Mouse (Mus musculus): Measurements from ENCODE around the gene Rogdi. TPM values are rescaled to one million over a fixed set of nuclear protein-coding genes. Genes with fewer than 3 reads are reported as not detected.

Rogdi gene
- 60.1 and 61.8 TPM in 2 replicates for polyA plus RNA-seq (2016; fragmentation: Nextera tagmentation; extraction: Ambion mirVana)

GRCm38 (mm10) chr16:5013054-5013838, at the start of gene Rogdi:
Gene Rogdi, minus strand, starts transcription at chr16:5013553.
- WGBS = under 1% methylated on average over 60 of the region's 63 CpGs

DNA sequence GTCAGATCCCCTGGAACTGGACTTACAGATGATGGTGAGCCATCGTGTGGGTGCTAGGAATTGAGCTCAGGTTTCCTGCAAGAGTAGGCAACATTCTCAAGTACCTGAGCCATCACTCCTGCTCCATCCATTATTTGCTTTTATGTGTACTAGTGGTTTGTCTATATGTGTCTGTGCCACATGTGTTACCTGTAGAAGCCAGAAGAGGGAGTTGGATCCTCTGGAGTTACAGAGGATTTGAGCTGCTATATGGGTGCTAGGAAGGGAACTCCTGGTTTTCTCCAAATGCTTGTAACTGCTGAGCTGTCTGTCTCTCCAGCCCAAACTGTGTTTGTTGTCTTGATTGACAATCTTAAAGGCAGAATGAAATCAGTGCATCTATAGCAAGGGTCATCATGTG, 44.8 kb upstream of the Rogdi start:
- DNase-seq (ENCODE audit: extremely low spot score, low spot score) = no peak
- Histone ChIP-seq H3K9me3 (no peaks in the 10 kb centered on the region), H3K36me3 (replicated peaks) (peaks cover 86% of the 10 kb centered on the region), H3K4me1 (no peaks in the 10 kb centered on the region), H3K4me3 (no peak overlapping the region), H3K27me3 (ENCODE audit: poor library complexity, severe bottlenecking) (no peaks in the 10 kb centered on the region), H3K27ac (no peak overlapping the region)
- WGBS = 87% methylated on average over 1 of the region's 1 CpGs

More at GRCm38 (mm10) chr16:5013054-5013838, at the start of gene Rogdi:
- Histone ChIP-seq H3K27ac (peak within 1 kb of the TSS; percentile 86), H3K4me3 (peak within 1 kb of the TSS; percentile 73), H3K4me1 (peaks cover 19% of the 10 kb centered on the region), H3K27me3 (ENCODE audit: poor library complexity, severe bottlenecking) (no peaks in the 10 kb centered on the region), H3K36me3 (replicated peaks) (peaks cover 55% of the 10 kb centered on the region), H3K9me3 (no peaks in the 10 kb centered on the region)
- peak; percentile 98 for DNase-seq (ENCODE audit: extremely low spot score, low spot score)

GRCm38 (mm10) chr16:5050251-5051110, 37.1 kb upstream of the Rogdi start:
- WGBS = under 1% methylated on average over 78 of the region's 78 CpGs
- H3K9me3 ChIP-seq = no peaks in the 10 kb centered on the region
- H3K4me3 ChIP-seq = peak overlapping the region; percentile 76
- peaks cover 52% of the 10 kb centered on the region for H3K36me3 ChIP-seq (replicated peaks)
- peak; percentile 71 for DNase-seq (ENCODE audit: extremely low spot score, low spot score)
- peak overlapping the region; percentile 91 for H3K27ac ChIP-seq
- H3K4me1 ChIP-seq = peaks cover 34% of the 10 kb centered on the region
- no peaks in the 10 kb centered on the region for H3K27me3 ChIP-seq (ENCODE audit: poor library complexity, severe bottlenecking)

GRCm38 (mm10) chr16:5049774-5050234, 36.5 kb upstream of the Rogdi start, which contains the start of the genes Glyr1 and Ubn1:
Gene Glyr1, minus strand, starts transcription at chr16:5049863.
Gene Ubn1, plus strand, starts transcription at chr16:5050057.
- DNase-seq (ENCODE audit: extremely low spot score, low spot score) = peak; percentile 99
- Histone ChIP-seq H3K27me3 (ENCODE audit: poor library complexity, severe bottlenecking) (no peaks in the 10 kb centered on the region), H3K27ac (peak within 1 kb of the TSS; percentile 91), H3K4me3 (peak within 1 kb of the TSS; percentile 76), H3K36me3 (replicated peaks) (peaks cover 52% of the 10 kb centered on the region), H3K9me3 (no peaks in the 10 kb centered on the region), H3K4me1 (peaks cover 34% of the 10 kb centered on the region)
- WGBS = under 1% methylated on average over 56 of the region's 56 CpGs

DNA sequence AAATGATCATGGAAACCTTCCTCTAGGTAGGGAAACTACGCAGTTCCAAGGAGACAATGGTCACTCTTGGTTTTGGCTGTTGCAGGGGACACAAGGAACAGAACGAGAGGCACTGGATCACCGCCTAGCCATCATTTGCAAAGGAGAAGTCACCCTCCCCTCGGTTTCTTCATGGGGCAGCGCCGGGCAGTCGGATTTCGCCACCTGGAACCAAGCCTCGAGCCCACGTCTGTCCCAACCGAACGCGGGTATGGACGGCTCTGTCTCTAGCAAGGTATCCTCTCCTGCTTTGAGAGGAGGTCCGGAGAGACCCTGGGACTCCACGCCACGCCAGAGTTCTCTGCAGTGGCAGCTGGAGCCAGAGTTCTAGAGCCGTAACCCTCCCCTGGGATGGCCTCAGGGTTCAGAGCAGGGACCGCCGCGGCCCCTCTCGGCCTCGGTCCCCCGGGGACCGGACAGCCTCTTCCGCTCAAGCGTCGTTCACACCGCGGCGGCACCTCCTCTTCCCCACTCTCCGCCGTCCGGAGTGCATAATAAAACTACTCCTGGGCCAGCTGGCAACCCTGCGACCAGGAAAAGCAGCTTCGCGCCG, 35.9 kb upstream of the Rogdi start:
- WGBS = under 1% methylated on average over 38 of the region's 38 CpGs
- H3K4me1 ChIP-seq = peaks cover 34% of the 10 kb centered on the region
- H3K27ac ChIP-seq = peak overlapping the region; percentile 91
- H3K9me3 ChIP-seq = no peaks in the 10 kb centered on the region
- DNase-seq (ENCODE audit: extremely low spot score, low spot score) = no peak
- peaks cover 54% of the 10 kb centered on the region for H3K36me3 ChIP-seq (replicated peaks)
- H3K27me3 ChIP-seq (ENCODE audit: poor library complexity, severe bottlenecking) = no peaks in the 10 kb centered on the region
- H3K4me3 ChIP-seq = peak overlapping the region; percentile 76

DNA sequence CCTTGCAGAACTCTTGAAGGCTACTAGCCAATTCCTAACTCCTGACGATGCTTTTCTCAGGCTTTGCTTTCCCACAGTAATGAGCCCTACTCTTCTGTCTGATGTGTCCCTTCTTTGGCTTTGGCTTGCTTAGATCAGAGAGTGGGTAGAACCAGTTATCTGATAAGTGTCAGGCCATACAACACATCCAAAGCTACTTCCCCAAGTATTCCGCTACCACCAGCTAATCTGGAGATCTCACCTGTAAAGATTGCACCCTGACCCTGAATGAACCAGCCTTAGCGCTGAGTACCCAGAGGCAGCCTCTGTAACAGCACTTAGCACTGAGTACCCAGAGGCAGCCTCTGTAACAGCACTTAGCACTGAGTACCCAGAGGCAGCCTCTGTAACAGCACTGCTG, 32.0 kb upstream of the Rogdi start:
- peaks cover 16% of the 10 kb centered on the region for H3K4me1 ChIP-seq
- H3K4me3 ChIP-seq = no peak overlapping the region
- DNase-seq (ENCODE audit: extremely low spot score, low spot score) = no peak
- over 99% methylated on average over 3 of the region's 3 CpGs for WGBS
- no peaks in the 10 kb centered on the region for H3K27me3 ChIP-seq (ENCODE audit: poor library complexity, severe bottlenecking)
- peaks cover 77% of the 10 kb centered on the region for H3K36me3 ChIP-seq (replicated peaks)
- H3K27ac ChIP-seq = no peak overlapping the region
- no peaks in the 10 kb centered on the region for H3K9me3 ChIP-seq

GRCm38 (mm10) chr16:5036649-5037234, 23.4 kb upstream of the Rogdi start:
- H3K36me3 ChIP-seq (replicated peaks) = peaks cover 100% of the 10 kb centered on the region

GRCm38 (mm10) chr16:5035591-5035990, 22.2 kb upstream of the Rogdi start:
- Histone ChIP-seq H3K9me3 (no peaks in the 10 kb centered on the region), H3K27ac (no peak overlapping the region), H3K4me1 (no peaks in the 10 kb centered on the region), H3K36me3 (replicated peaks) (peaks cover 100% of the 10 kb centered on the region), H3K27me3 (ENCODE audit: poor library complexity, severe bottlenecking) (no peaks in the 10 kb centered on the region), H3K4me3 (no peak overlapping the region)
- WGBS = 93% methylated on average over 3 of the region's 3 CpGs
- no peak for DNase-seq (ENCODE audit: extremely low spot score, low spot score)

More at GRCm38 (mm10) chr16:5036649-5037234, 23.4 kb upstream of the Rogdi start:
- Histone ChIP-seq H3K4me1 (no peaks in the 10 kb centered on the region), H3K4me3 (no peak overlapping the region), H3K27me3 (ENCODE audit: poor library complexity, severe bottlenecking) (no peaks in the 10 kb centered on the region), H3K27ac (no peak overlapping the region), H3K9me3 (no peaks in the 10 kb centered on the region)
- 91% methylated on average over 5 of the region's 5 CpGs for WGBS
- DNase-seq (ENCODE audit: extremely low spot score, low spot score) = no peak

DNA sequence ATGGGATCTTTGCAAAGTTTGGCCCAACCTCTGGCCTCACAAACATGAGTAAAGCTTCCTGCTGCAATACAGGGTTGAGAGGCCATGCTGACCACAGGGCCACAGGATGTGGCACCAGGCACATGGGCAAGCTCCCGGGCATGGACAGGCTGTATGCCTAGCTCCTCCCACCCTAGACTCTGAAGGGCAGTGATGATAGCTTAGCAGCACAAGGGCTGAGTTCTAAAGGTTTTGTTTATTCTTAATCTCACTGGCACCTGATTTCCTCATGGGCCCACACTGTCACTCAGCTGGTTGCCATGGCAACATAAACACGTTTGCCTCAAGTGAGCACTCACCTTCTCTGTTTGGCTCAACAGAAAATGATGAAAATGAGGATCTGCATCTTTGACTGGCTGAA, 16.5 kb upstream of the Rogdi start:
- WGBS = 80% methylated on average over 2 of the region's 2 CpGs
- Histone ChIP-seq H3K9me3 (no peaks in the 10 kb centered on the region), H3K27me3 (ENCODE audit: poor library complexity, severe bottlenecking) (no peaks in the 10 kb centered on the region), H3K4me3 (no peak overlapping the region), H3K27ac (no peak overlapping the region), H3K36me3 (replicated peaks) (peaks cover 100% of the 10 kb centered on the region), H3K4me1 (no peaks in the 10 kb centered on the region)
- no peak for DNase-seq (ENCODE audit: extremely low spot score, low spot score)

- DNase-seq (ENCODE audit: extremely low spot score, low spot score) = no peak
- 95% methylated on average over 3 of the region's 3 CpGs for WGBS
- Histone ChIP-seq H3K36me3 (replicated peaks) (peaks cover 100% of the 10 kb centered on the region), H3K27ac (no peak overlapping the region), H3K9me3 (no peaks in the 10 kb centered on the region), H3K4me3 (no peak overlapping the region), H3K27me3 (ENCODE audit: poor library complexity, severe bottlenecking) (no peaks in the 10 kb centered on the region), H3K4me1 (no peaks in the 10 kb centered on the region)
These were observed 10.7 kb upstream of the Rogdi start for GRCm38 (mm10) chr16:5024021-5024420.

GRCm38 (mm10) chr16:5014578-5014977, 1.2 kb upstream of the Rogdi start:
- Histone ChIP-seq H3K4me1 (peaks cover 19% of the 10 kb centered on the region), H3K36me3 (replicated peaks) (peaks cover 62% of the 10 kb centered on the region), H3K4me3 (no peak overlapping the region), H3K27ac (no peak overlapping the region), H3K27me3 (ENCODE audit: poor library complexity, severe bottlenecking) (no peaks in the 10 kb centered on the region), H3K9me3 (no peaks in the 10 kb centered on the region)
- 94% methylated on average over 4 of the region's 4 CpGs for WGBS
- DNase-seq (ENCODE audit: extremely low spot score, low spot score) = no peak

All from forebrain, embryonic 10.5 days (tissue).